Mouse (Mus musculus) skeletal muscle tissue, postnatal 0 days (tissue): ENCODE measurements around the gene Acer3. TPM values are rescaled to one million over a fixed set of nuclear protein-coding genes. Genes with fewer than 3 reads are reported as not detected.

Experiments
- polyA plus RNA-seq: library from polyadenylated mRNA; unstranded; fragments of >200 nt; fragmentation: Nextera tagmentation; extraction: Ambion mirVana; gene quantifications from 2 replicates; pipeline ENCODE4 v1.2.1, GENCODE M21; 2015

The Acer3 gene
- polyA plus RNA-seq, result 12.3 and 14.3 TPM in 2 replicates

GRCm38 (mm10) chr7:98321083-98321482 lies at the start of gene Acer3:
Gene Acer3 (minus strand): TSS chr7:98321208.

GRCm38 (mm10) chr7:98361063-98361652 lies 40.1 kb upstream of the Acer3 start, which contains the start of gene Tsku:
Gene Tsku (minus strand): TSS chr7:98361328.

GRCm38 (mm10) chr7:98199381-98199780 lies 121.6 kb downstream of the Acer3 start, which contains the start of gene B3gnt6:
Gene B3gnt6 (minus strand): TSS chr7:98199481.

GRCm38 (mm10) chr7:98177929-98178559 lies 143.0 kb downstream of the Acer3 start, which contains the start of gene Capn5:
Gene Capn5 (minus strand): TSS chr7:98178274.

Other genes with a start within 250 kb of the Acer3 start
- gene Myo7a, start 201.7 kb downstream of the Acer3 start, polyA plus RNA-seq, result 4.4 and 6.2 TPM in 2 replicates
- gene Omp, start 175.7 kb downstream of the Acer3 start, polyA plus RNA-seq, result 0.06 and 0.10 TPM in 2 replicates
- 2.6 and 3.3 TPM in 2 replicates for gene Capn5, start 142.9 kb downstream of the Acer3 start, polyA plus RNA-seq
- 0.08 TPM in 1 of 2 replicates, not detected in the other for gene B3gnt6, start 121.7 kb downstream of the Acer3 start, polyA plus RNA-seq
- 6.7 and 7.6 TPM in 2 replicates for gene Tsku, start 40.1 kb upstream of the Acer3 start, polyA plus RNA-seq
- gene Gucy2d, start 119.2 kb upstream of the Acer3 start, polyA plus RNA-seq, result not detected in 2 replicates
- gene Lrrc32, start 168.1 kb upstream of the Acer3 start, polyA plus RNA-seq, result 5.2 and 5.6 TPM in 2 replicates